ENCODE assay signal across 8 mouse cellular contexts in the genomic region with DNA sequence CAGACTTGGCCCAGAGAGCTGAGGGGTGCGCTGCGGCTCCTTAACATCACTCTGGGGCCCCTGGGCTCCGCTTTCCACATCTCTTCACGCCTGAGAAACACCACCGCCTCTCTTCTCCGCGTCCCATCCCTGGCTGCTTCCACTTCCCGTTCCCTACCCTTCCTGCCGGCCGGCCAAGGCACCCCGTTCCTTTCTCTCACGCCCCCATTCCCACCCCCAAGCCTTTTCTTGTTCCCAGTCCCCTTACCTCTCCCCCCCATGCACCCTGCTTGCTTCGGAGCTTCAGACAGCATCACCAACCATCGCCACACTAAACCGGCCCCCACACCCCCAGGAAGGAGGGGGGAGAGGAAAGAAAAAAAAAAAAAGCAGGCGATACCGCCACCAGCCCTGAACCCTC. TPM values are rescaled to one million over a fixed set of nuclear protein-coding genes. Genes with fewer than 3 reads are reported as not detected.
DNase-seq lines count a peak whose midpoint lies in the region; ATAC-seq and TF ChIP-seq lines count a peak whose summit lies in the region.

No protein-coding gene starts in this region.

- no peak overlapping the region for H3K4me3 ChIP-seq in CH12.LX (replicated peaks in 1 of 3; ENCODE audit: low read depth in 2 of 3, low read length in 2 of 3, poor library complexity in 1 of 3)
- peak overlapping the region; percentile 67 for H3K4me3 ChIP-seq in forebrain, embryonic 13.5 days
- H3K4me3 ChIP-seq in limb, embryonic 15.5 days, result peak overlapping the region; percentile 52
- H3K4me3 ChIP-seq in stomach, embryonic 15.5 days (replicated peaks), result peak overlapping the region; percentile 47
- no peak overlapping the region for H3K4me3 ChIP-seq in lung, adult 2 months (replicated peaks; ENCODE audit: extremely low read depth, low read depth, low read length)

- no peaks in the 10 kb centered on the region for H3K79me2 ChIP-seq in CH12.LX (replicated peaks; ENCODE audit: control insufficient read depth, extremely low read depth, insufficient read depth, poor library complexity, severe bottlenecking)

- H3K4me2 ChIP-seq in CH12.LX (ENCODE audit: insufficient read depth, low read depth, poor library complexity, severe bottlenecking), result peak overlapping the region; percentile 13; the same call in 1 of the 2 replicates
- peak overlapping the region; percentile 75 for H3K4me2 ChIP-seq in forebrain, embryonic 13.5 days
- H3K4me2 ChIP-seq in limb, embryonic 15.5 days, result peak overlapping the region; percentile 93
- peak overlapping the region; percentile 87 for H3K4me2 ChIP-seq in stomach, embryonic 15.5 days

- no peak for ATAC-seq in forebrain, embryonic 13.5 days
- ATAC-seq in limb, embryonic 15.5 days (ENCODE audit: insufficient number of reproducible peaks, low FRiP score, low TSS enrichment, low read depth), result no peak
- ATAC-seq in stomach, embryonic 15.5 days (ENCODE audit: insufficient read depth, low FRiP score, low read depth), result no peak

- H3K27ac ChIP-seq in CH12.LX (ENCODE audit: insufficient read depth, low read depth), result no peak overlapping the region
- H3K27ac ChIP-seq in forebrain, embryonic 13.5 days, result peak overlapping the region; percentile 99
- no peak overlapping the region for H3K27ac ChIP-seq in limb, embryonic 15.5 days
- H3K27ac ChIP-seq in stomach, embryonic 15.5 days, result no peak overlapping the region

- H3K4me1 ChIP-seq in CH12.LX (ENCODE audit: control insufficient read depth in 1 of 2, insufficient read depth in 2 of 2), result peaks cover 3 to 31% of the 10 kb centered on the region in 2 experiments; a peak in 3 of 4 replicates
- H3K4me1 ChIP-seq in forebrain, embryonic 13.5 days, result peaks cover 68% of the 10 kb centered on the region
- H3K4me1 ChIP-seq in limb, embryonic 15.5 days, result peaks cover 29% of the 10 kb centered on the region
- H3K4me1 ChIP-seq in stomach, embryonic 15.5 days, result peaks cover 13% of the 10 kb centered on the region
- peaks cover 3% of the 10 kb centered on the region; the same call in 1 of the 2 replicates for H3K4me1 ChIP-seq in lung, adult 2 months (ENCODE audit: control insufficient read depth, insufficient read depth, low read length)

- H3K9me3 ChIP-seq in CH12.LX (replicated peaks; ENCODE audit: low read length), result no peaks in the 10 kb centered on the region
- no peaks in the 10 kb centered on the region for H3K9me3 ChIP-seq in forebrain, embryonic 13.5 days (replicated peaks)
- no peaks in the 10 kb centered on the region for H3K9me3 ChIP-seq in limb, embryonic 15.5 days
- no peaks in the 10 kb centered on the region for H3K9me3 ChIP-seq in stomach, embryonic 15.5 days

- dilution Hi-C loops in CH12.LX (cut with MboI; ENCODE audit: extremely low pct_ligation_motif_present, extremely low pct_unique_long_range_greater_than_20kb, low sequenced_read_pairs), result no loop called here

- no peak for TF ChIP-seq POLR2A in CH12.LX (IDR thresholded peaks at IDR 0.05; ENCODE audit: low read depth, low read length)
- no peak for TF ChIP-seq POLR2A in lung, adult 2 months (IDR thresholded peaks at IDR 0.05; ENCODE audit: borderline replicate concordance, extremely low read depth, low read depth, low read length)

- H3K9ac ChIP-seq in CH12.LX (ENCODE audit: insufficient read depth, low read depth), result no peak overlapping the region
- peak overlapping the region; percentile 92 for H3K9ac ChIP-seq in forebrain, embryonic 13.5 days
- no peak overlapping the region; the same call in 1 of the 2 replicates for H3K9ac ChIP-seq in limb, embryonic 15.5 days
- H3K9ac ChIP-seq in stomach, embryonic 15.5 days, result no peak overlapping the region

- H3K36me3 ChIP-seq in CH12.LX (replicated peaks in 1 of 2; ENCODE audit: control insufficient read depth in 1 of 2, insufficient read depth in 1 of 2, low read length in 1 of 2), result no peaks in the 10 kb centered on the region
- no peaks in the 10 kb centered on the region for H3K36me3 ChIP-seq in forebrain, embryonic 13.5 days (ENCODE audit: poor library complexity, severe bottlenecking)
- no peaks in the 10 kb centered on the region for H3K36me3 ChIP-seq in limb, embryonic 15.5 days
- no peaks in the 10 kb centered on the region for H3K36me3 ChIP-seq in stomach, embryonic 15.5 days

- TF ChIP-seq CTCF in CH12.LX (conservative IDR thresholded peaks at IDR 0.05 in 1 of 2, IDR thresholded peaks at IDR 0.05 in 1 of 2; ENCODE audit: low read depth in 2 of 2, low read length in 2 of 2), result no peak
- no peak for TF ChIP-seq CTCF in lung, adult 2 months (IDR thresholded peaks at IDR 0.05; ENCODE audit: insufficient read depth, low read length)

- peaks cover 79% of the 10 kb centered on the region for H3K27me3 ChIP-seq in CH12.LX (replicated peaks)
- peaks cover 49% of the 10 kb centered on the region for H3K27me3 ChIP-seq in forebrain, embryonic 13.5 days
- peaks cover 77% of the 10 kb centered on the region for H3K27me3 ChIP-seq in limb, embryonic 15.5 days
- H3K27me3 ChIP-seq in stomach, embryonic 15.5 days (replicated peaks), result peaks cover 75% of the 10 kb centered on the region

- TF ChIP-seq RAD21 in CH12.LX (IDR thresholded peaks at IDR 0.05; ENCODE audit: low read depth, low read length), result no peak

- peak; percentile 53 for DNase-seq in cerebellum, adult 9-10 months
- no peak for DNase-seq in cerebellum, adult 11 months
- no peak for DNase-seq in CH12.LX (ENCODE audit: extremely low read depth)
- no peak for DNase-seq in thymus, postnatal 36 days
- no peak for DNase-seq in lung, adult 2 months

- no peak for TF ChIP-seq EP300 in CH12.LX (IDR thresholded peaks at IDR 0.05; ENCODE audit: low read length)

- under 1% methylated on average over 17 of the region's 17 CpGs for WGBS in forebrain, embryonic 13.5 days
- 2% methylated on average over 16 of the region's 17 CpGs for WGBS in limb, embryonic 15.5 days
- WGBS in stomach, embryonic 15.5 days, result 2% methylated on average over 16 of the region's 17 CpGs
- 6% methylated on average over 17 of the region's 17 CpGs for WGBS in lung, adult 2 months

- in situ Hi-C loops in CH12.LX (cut with MboI; ENCODE audit: low pct_ligation_motif_present, low pct_unique_long_range_greater_than_20kb, low sequenced_read_pairs), result no loop called here

TF ChIP-seq in CH12.LX, 34 proteins besides CTCF, POLR2A, EP300 and RAD21:
- no peak for TF ChIP-seq TBP (conservative IDR thresholded peaks at IDR 0.05; ENCODE audit: low read depth, low read length)
- TF ChIP-seq UBTF (IDR thresholded peaks at IDR 0.05; ENCODE audit: low read depth, low read length), result no peak
- no peak for TF ChIP-seq SIN3A (IDR thresholded peaks at IDR 0.05; ENCODE audit: low read length)
- no peak for TF ChIP-seq BHLHE40 (IDR thresholded peaks at IDR 0.05; ENCODE audit: low read depth, low read length)
- TF ChIP-seq ZMIZ1 (IDR thresholded peaks at IDR 0.05; ENCODE audit: low read depth, low read length), result no peak
- TF ChIP-seq POLR2AphosphoS2 (IDR thresholded peaks at IDR 0.05; ENCODE audit: low read depth, low read length), result no peak
- no peak for TF ChIP-seq CHD1 (IDR thresholded peaks at IDR 0.05; ENCODE audit: low read depth, low read length)
- TF ChIP-seq KAT2A (IDR thresholded peaks at IDR 0.05; ENCODE audit: insufficient replicate concordance, low read length), result no peak

RNA-seq across cellular contexts. Expression of gene Pou2f2, which starts 1.2 kb away (rescaled TPM):
- 28.2 and 46.1 TPM in 2 replicates for total RNA-seq in CH12.LX (2012; rRNA removed)
- 7.3 and 8.9 TPM in 2 replicates for total RNA-seq in CH12.LX (2014; rRNA removed)
- polyA plus RNA-seq in CH12.LX (2012; ENCODE audit: insufficient read length, low read depth), result 72.1 and 102 TPM in 2 replicates
- 21.9 and 22.2 TPM in 2 replicates for polyA plus RNA-seq in forebrain, embryonic 13.5 days (2015; fragmentation: Nextera tagmentation; extraction: Ambion mirVana)
- polyA plus RNA-seq in limb, embryonic 15.5 days (2015; fragmentation: Nextera tagmentation; extraction: Ambion mirVana), result 1.1 and 1.4 TPM in 2 replicates
- 1.4 and 1.6 TPM in 2 replicates for polyA plus RNA-seq in stomach, embryonic 15.5 days (2015; fragmentation: Nextera tagmentation; extraction: Ambion mirVana)
- 6.0 and 6.1 TPM in 2 replicates for polyA plus RNA-seq in lung, adult 2 months (2012; rRNA removed)

RNA-seq across cellular contexts. Expression of gene Dedd2, which starts 42.1 kb away (rescaled TPM):
- total RNA-seq in CH12.LX (2012; rRNA removed) (11.7 and 12.1 TPM in 2 replicates), CH12.LX (2014; rRNA removed) (10.7 and 13.9 TPM in 2 replicates)
- 10.2 and 10.6 TPM in 2 replicates for polyA plus RNA-seq in CH12.LX (2012; ENCODE audit: insufficient read length, low read depth)
- polyA plus RNA-seq in forebrain, embryonic 13.5 days (2015; fragmentation: Nextera tagmentation; extraction: Ambion mirVana), result 11.0 and 12.5 TPM in 2 replicates
- polyA plus RNA-seq in limb, embryonic 15.5 days (2015; fragmentation: Nextera tagmentation; extraction: Ambion mirVana), result 12.2 and 13.6 TPM in 2 replicates
- polyA plus RNA-seq in stomach, embryonic 15.5 days (2015; fragmentation: Nextera tagmentation; extraction: Ambion mirVana), result 15.1 and 15.2 TPM in 2 replicates
- polyA plus RNA-seq in lung, adult 2 months (2012; rRNA removed), result 37.6 and 42.4 TPM in 2 replicates

RNA-seq across cellular contexts. Expression of gene Zfp526, which starts 42.9 kb away (rescaled TPM):
- 6.5 and 7.4 TPM in 2 replicates for total RNA-seq in CH12.LX (2012; rRNA removed)
- total RNA-seq in CH12.LX (2014; rRNA removed), result 2.0 and 2.2 TPM in 2 replicates
- 6.5 and 7.0 TPM in 2 replicates for polyA plus RNA-seq in CH12.LX (2012; ENCODE audit: insufficient read length, low read depth)
- 2.0 and 2.1 TPM in 2 replicates for polyA plus RNA-seq in forebrain, embryonic 13.5 days (2015; fragmentation: Nextera tagmentation; extraction: Ambion mirVana)
- polyA plus RNA-seq in limb, embryonic 15.5 days (2015; fragmentation: Nextera tagmentation; extraction: Ambion mirVana), result 2.7 and 2.8 TPM in 2 replicates
- polyA plus RNA-seq in stomach, embryonic 15.5 days (2015; fragmentation: Nextera tagmentation; extraction: Ambion mirVana), result 2.8 and 3.1 TPM in 2 replicates
- 18.0 and 18.4 TPM in 2 replicates for polyA plus RNA-seq in lung, adult 2 months (2012; rRNA removed)

RNA-seq across cellular contexts. Expression of gene Gsk3a, which starts 59.3 kb away (rescaled TPM):
- total RNA-seq in CH12.LX (2012; rRNA removed) (47.5 and 55.1 TPM in 2 replicates), CH12.LX (2014; rRNA removed) (44.1 and 45.8 TPM in 2 replicates)
- polyA plus RNA-seq in CH12.LX (2012; ENCODE audit: insufficient read length, low read depth), result 72.2 and 76.1 TPM in 2 replicates
- polyA plus RNA-seq in forebrain, embryonic 13.5 days (2015; fragmentation: Nextera tagmentation; extraction: Ambion mirVana), result 11.2 and 12.9 TPM in 2 replicates
- 8.2 and 10.0 TPM in 2 replicates for polyA plus RNA-seq in limb, embryonic 15.5 days (2015; fragmentation: Nextera tagmentation; extraction: Ambion mirVana)
- polyA plus RNA-seq in stomach, embryonic 15.5 days (2015; fragmentation: Nextera tagmentation; extraction: Ambion mirVana), result 9.4 and 10.5 TPM in 2 replicates
- polyA plus RNA-seq in lung, adult 2 months (2012; rRNA removed), result 104 and 116 TPM in 2 replicates

Comparison
In these comparisons a context has a peak if more than half of its experiments do, and no peak if none do; other contexts are left out.
1. H3K4me2 ChIP-seq: peak in every context shown above with its lines; median percentile 93 in limb, embryonic 15.5 days; 87 in stomach, embryonic 15.5 days; 75 in forebrain, embryonic 13.5 days; 13 in CH12.LX.
2. H3K4me3 ChIP-seq: peak in forebrain, embryonic 13.5 days (single experiment), limb, embryonic 15.5 days (single experiment) and stomach, embryonic 15.5 days (single experiment); none in CH12.LX (0 of 3) and lung, adult 2 months (single experiment).